Mouse (Mus musculus) heart, embryonic 12.5 days (tissue): ENCODE results near the gene Kdm4b. TPM values are rescaled to one million over a fixed set of nuclear protein-coding genes. Genes with fewer than 3 reads are reported as not detected.

Experiments used
- ATAC-seq: fragments of 200-750 bp; cut with Nextera tagmentation; 2 replicates; pipeline ENCODE4 v1.8.0; 2017; ENCODE audit warnings: moderate TSS enrichment, moderate library complexity; ENCODE audit not compliant: insufficient number of reproducible peaks, low FRiP score
- H3K27ac ChIP-seq: fragments of 300-500 bp; sonication (generic); 2 replicates; pipeline ENCODE4 v1.5.1; 2016; ENCODE audit warnings: mild to moderate bottlenecking, moderate library complexity; ENCODE audit not compliant: poor library complexity, severe bottlenecking
- H3K27me3 ChIP-seq: fragments of 300-500 bp; sonication (generic); replicated peaks from 2 replicates; pipeline ENCODE4 v1.6.1; 2016; ENCODE audit warnings: mild to moderate bottlenecking, moderate library complexity
- H3K36me3 ChIP-seq: fragments of 300-500 bp; sonication (generic); 2 replicates; pipeline ENCODE4 v1.6.1; 2016; ENCODE audit warnings: mild to moderate bottlenecking, moderate library complexity
- H3K4me1 ChIP-seq: fragments of 300-500 bp; sonication (generic); replicated peaks from 2 replicates; pipeline ENCODE4 v1.6.1; 2016; ENCODE audit warnings: mild to moderate bottlenecking
- H3K4me2 ChIP-seq: fragments of 300-500 bp; sonication (generic); 2 replicates; pipeline ENCODE4 v1.6.1; 2016; ENCODE audit warnings: mild to moderate bottlenecking, moderate library complexity
- H3K4me3 ChIP-seq: fragments of 300-500 bp; sonication (generic); 2 replicates; pipeline ENCODE4 v1.5.1; 2016; ENCODE audit warnings: mild to moderate bottlenecking
- H3K9ac ChIP-seq: fragments of 300-500 bp; sonication (generic); 2 replicates; pipeline ENCODE4 v1.6.1; 2016; ENCODE audit warnings: mild to moderate bottlenecking, moderate library complexity
- H3K9me3 ChIP-seq: fragments of 300-500 bp; sonication (generic); replicated peaks from 2 replicates; pipeline ENCODE4 v1.6.1; 2016; ENCODE audit warnings: mild to moderate bottlenecking, moderate library complexity
- WGBS: fragments of 180-500 bp; shearing (Covaris S2); methylation state at CpG from one replicate; pipeline ENCODE4 v1.1.7; 2016; 5-methylcytosine and 5-hydroxymethylcytosine counted together
- microRNA-seq: library from miRNA; unstranded; fragments of <30 nt; microRNA quantifications from one replicate; pipeline ENCODE4, GENCODE M21; 2017
- polyA plus RNA-seq: library from polyadenylated mRNA; unstranded; fragments of >200 nt; fragmentation: Nextera tagmentation; extraction: Ambion mirVana; gene quantifications from 2 replicates; pipeline ENCODE4 v1.2.1, GENCODE M21; 2016

Kdm4b gene
- polyA plus RNA-seq, 1 experiment from 2014 or later, result 37.1 TPM

- WGBS, result 77% methylated on average over 6 of the region's 6 CpGs
- no peak overlapping the region for H3K4me2 ChIP-seq
- H3K36me3 ChIP-seq, result peaks cover 54% of the 10 kb centered on the region
- no peaks in the 10 kb centered on the region for H3K27me3 ChIP-seq
- H3K27ac ChIP-seq, result no peak overlapping the region
- no peak overlapping the region for H3K4me3 ChIP-seq
- peaks cover 10% of the 10 kb centered on the region for H3K4me1 ChIP-seq
- peaks cover 6% of the 10 kb centered on the region for H3K9me3 ChIP-seq
- ATAC-seq, result no peak
- no peak overlapping the region for H3K9ac ChIP-seq
Observed at GRCm38 (mm10) chr17:56442316-56442715, 116.5 kb downstream of the Kdm4b start.

DNA sequence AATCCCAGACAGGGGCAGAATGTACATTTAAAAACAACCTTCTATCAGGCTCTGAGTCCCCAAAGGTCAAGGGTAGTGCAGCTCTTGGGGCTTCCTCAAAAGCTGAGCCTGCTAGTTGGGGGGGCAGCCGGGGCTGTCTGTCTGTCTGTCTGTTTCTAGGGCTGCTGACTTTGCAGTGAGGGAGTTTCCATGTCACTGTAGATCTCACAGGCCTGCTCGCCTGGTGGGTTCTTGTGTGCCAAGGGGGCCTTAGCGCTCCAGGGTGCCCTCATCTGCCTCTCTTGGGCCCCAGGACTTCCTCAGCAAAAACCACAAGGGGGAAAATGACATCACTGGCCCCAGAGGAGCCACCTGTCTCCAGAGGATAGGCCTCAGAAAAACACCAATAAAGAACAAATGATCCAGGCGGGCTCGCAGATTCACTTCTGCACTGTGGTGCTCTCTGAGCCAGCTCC lies 117.5 kb downstream of the Kdm4b start:
- Histone ChIP-seq H3K9me3 (no peaks in the 10 kb centered on the region), H3K4me1 (peaks cover 10% of the 10 kb centered on the region), H3K36me3 (peaks cover 55% of the 10 kb centered on the region), H3K27ac (no peak overlapping the region), H3K9ac (no peak overlapping the region), H3K4me3 (no peak overlapping the region), H3K27me3 (no peaks in the 10 kb centered on the region), H3K4me2 (no peak overlapping the region)
- ATAC-seq, result no peak
- 65% methylated on average over 5 of the region's 5 CpGs for WGBS

DNA sequence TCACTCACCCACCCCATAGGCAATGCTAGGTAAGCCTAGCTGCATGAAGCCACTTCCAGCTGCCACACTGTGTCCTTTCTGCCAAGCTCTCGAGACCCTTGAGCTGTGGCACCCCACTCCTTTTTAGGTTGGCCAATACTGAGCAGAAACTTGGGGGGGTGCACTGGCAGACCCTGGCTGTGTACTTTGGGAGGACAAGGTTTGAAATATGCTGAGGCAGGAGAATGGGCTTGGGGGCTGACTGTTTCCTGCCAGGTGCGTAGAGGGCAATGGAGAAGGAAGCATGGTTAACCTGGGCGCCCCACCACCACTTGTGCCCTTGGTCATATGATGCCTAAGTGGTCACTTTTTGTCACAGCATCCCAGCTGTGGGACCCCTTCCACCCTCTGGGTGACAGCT lies 118.9 kb downstream of the Kdm4b start:
- H3K4me1 ChIP-seq, result peaks cover 10% of the 10 kb centered on the region
- H3K27ac ChIP-seq, result no peak overlapping the region
- no peak overlapping the region for H3K4me3 ChIP-seq
- no peaks in the 10 kb centered on the region for H3K9me3 ChIP-seq
- WGBS, result 82% methylated on average over 3 of the region's 3 CpGs
- H3K36me3 ChIP-seq, result peaks cover 60% of the 10 kb centered on the region
- no peak overlapping the region for H3K4me2 ChIP-seq
- no peaks in the 10 kb centered on the region for H3K27me3 ChIP-seq
- ATAC-seq, result no peak
- no peak overlapping the region for H3K9ac ChIP-seq

GRCm38 (mm10) chr17:56445397-56445796 lies 119.5 kb downstream of the Kdm4b start:
- Histone ChIP-seq H3K4me2 (no peak overlapping the region), H3K27ac (no peak overlapping the region), H3K9me3 (no peaks in the 10 kb centered on the region), H3K36me3 (peaks cover 67% of the 10 kb centered on the region), H3K4me3 (no peak overlapping the region), H3K27me3 (no peaks in the 10 kb centered on the region), H3K9ac (no peak overlapping the region), H3K4me1 (peaks cover 10% of the 10 kb centered on the region)
- no peak for ATAC-seq
- WGBS, result 83% methylated on average over 14 of the region's 14 CpGs

GRCm38 (mm10) chr17:56447716-56448115 lies 121.9 kb downstream of the Kdm4b start:
- H3K27me3 ChIP-seq, result no peaks in the 10 kb centered on the region
- H3K9ac ChIP-seq, result no peak overlapping the region
- H3K9me3 ChIP-seq, result no peaks in the 10 kb centered on the region
- no peak overlapping the region for H3K4me3 ChIP-seq
- peaks cover 78% of the 10 kb centered on the region for H3K36me3 ChIP-seq
- 64% methylated on average over 2 of the region's 2 CpGs for WGBS
- no peak for ATAC-seq
- H3K27ac ChIP-seq, result no peak overlapping the region
- peaks cover 11% of the 10 kb centered on the region for H3K4me1 ChIP-seq
- H3K4me2 ChIP-seq, result no peak overlapping the region

Small RNA genes lying within 50 kb of the gene (microRNA-seq; reads per million reads assigned to microRNA genes)
- 0.94 reads per million for gene Mir6977

Other genes starting within 250 kb of the Kdm4b start
- 93.1 and 95.1 TPM in 2 replicates for gene Hdgfl2, start 246.4 kb upstream of the Kdm4b start, polyA plus RNA-seq
- gene Plin4, start 216.3 kb upstream of the Kdm4b start, polyA plus RNA-seq, result 0.05 and 0.12 TPM in 2 replicates
- gene Plin5, start 208.5 kb upstream of the Kdm4b start, polyA plus RNA-seq, result 0.09 and 0.17 TPM in 2 replicates
- gene Lrg1, start 204.1 kb upstream of the Kdm4b start, polyA plus RNA-seq, result 0.18 TPM in 1 of 2 replicates, not detected in the other
- gene Sema6b, start 185.7 kb upstream of the Kdm4b start, polyA plus RNA-seq, result 0.44 and 0.57 TPM in 2 replicates
- 4.8 and 5.0 TPM in 2 replicates for gene Tnfaip8l1, start 163.6 kb upstream of the Kdm4b start, polyA plus RNA-seq
- gene Mydgf, start 142.1 kb upstream of the Kdm4b start, polyA plus RNA-seq, result 72.9 and 73.2 TPM in 2 replicates
- gene Dpp9, start 107.2 kb upstream of the Kdm4b start, polyA plus RNA-seq, result 27.8 and 28.4 TPM in 2 replicates
- 19.5 and 19.9 TPM in 2 replicates for gene Fem1a, start 69.3 kb upstream of the Kdm4b start, polyA plus RNA-seq
- 8.6 and 9.5 TPM in 2 replicates for gene Ticam1, start 49.3 kb upstream of the Kdm4b start, polyA plus RNA-seq
- gene Plin3, start 33.2 kb upstream of the Kdm4b start, polyA plus RNA-seq, result 59.1 and 60.0 TPM in 2 replicates
- gene Arrdc5, start 25.8 kb upstream of the Kdm4b start, polyA plus RNA-seq, result not detected in 2 replicates
- 88.4 and 91.2 TPM in 2 replicates for gene Uhrf1, start 22.7 kb upstream of the Kdm4b start, polyA plus RNA-seq
- 86.8 and 90.2 TPM in 2 replicates for gene Ptprs, start 150.4 kb downstream of the Kdm4b start, polyA plus RNA-seq
- not detected in 2 replicates for gene Znrf4, start 186.4 kb downstream of the Kdm4b start, polyA plus RNA-seq
- 0.35 and 0.40 TPM in 2 replicates for gene Gm20219, start 228.3 kb downstream of the Kdm4b start, polyA plus RNA-seq